Mouse (Mus musculus) kidney, adult 2 months (tissue): Measurements from ENCODE around the gene Catsperg1.

Experiments used
- CTCF ChIP-seq: fragments of 200-500 bp; conservative IDR thresholded peaks from 2 replicates; pipeline ENCODE4 v1.5.1; 2011; ENCODE audit warnings: low read depth, mild to moderate bottlenecking, control low read depth, low read length, moderate library complexity, mixed read lengths; ENCODE audit not compliant: insufficient read depth, insufficient read length
- POLR2A ChIP-seq: fragments of 200-500 bp; IDR thresholded peaks from one replicate; pipeline ENCODE4 v1.6.1; 2011; ENCODE audit warnings: low read depth, low read length, control low read depth

- TF ChIP-seq POLR2A (no peak), CTCF (no peak)
Measured at GRCm38 (mm10) chr7:29233745-29234144, 19.9 kb upstream of the Catsperg1 start.
